Mouse (Mus musculus) neural tube, embryonic 13.5 days (tissue): ENCODE measurements around the gene Pde7b. TPM values are rescaled to one million over a fixed set of nuclear protein-coding genes. Genes with fewer than 3 reads are reported as not detected.
A peak's percentile ranks its signal among the peaks of the same experiment; 100 is the strongest.

Experiments used
- ATAC-seq: fragments of 200-750 bp; cut with Nextera tagmentation; 2 replicates; pipeline ENCODE4 v1.8.0; 2017; ENCODE audit warnings: low read depth, mild to moderate bottlenecking, moderate TSS enrichment, moderate library complexity
- H3K27ac ChIP-seq: fragments of 300-500 bp; sonication (generic); replicated peaks from 2 replicates; pipeline ENCODE4 v1.5.1; 2015; ENCODE audit warnings: moderate library complexity, mild to moderate bottlenecking, inconsistent platforms
- H3K27me3 ChIP-seq: fragments of 300-500 bp; sonication (generic); 2 replicates; pipeline ENCODE4 v1.6.1; 2015; ENCODE audit warnings: mild to moderate bottlenecking, inconsistent platforms
- H3K36me3 ChIP-seq: fragments of 300-500 bp; sonication (generic); 2 replicates; pipeline ENCODE4 v1.6.1; 2015; ENCODE audit warnings: mild to moderate bottlenecking, inconsistent platforms
- H3K4me1 ChIP-seq: fragments of 300-500 bp; sonication (generic); replicated peaks from 2 replicates; pipeline ENCODE4 v1.6.1; 2015; ENCODE audit warnings: inconsistent platforms
- H3K4me2 ChIP-seq: fragments of 300-500 bp; sonication (generic); 2 replicates; pipeline ENCODE4 v1.6.1; 2015; ENCODE audit warnings: inconsistent platforms, mild to moderate bottlenecking, moderate library complexity
- H3K4me3 ChIP-seq: fragments of 300-500 bp; sonication (generic); 2 replicates; pipeline ENCODE4 v1.5.1; 2015; ENCODE audit warnings: mild to moderate bottlenecking, inconsistent platforms
- H3K9ac ChIP-seq: fragments of 300-500 bp; sonication (generic); 2 replicates; pipeline ENCODE4 v1.6.1; 2015; ENCODE audit warnings: moderate library complexity, mild to moderate bottlenecking, inconsistent platforms
- H3K9me3 ChIP-seq: fragments of 300-500 bp; sonication (generic); 2 replicates; pipeline ENCODE4 v1.6.1; 2016; ENCODE audit warnings: inconsistent platforms
- WGBS: fragments of 180-500 bp; shearing (Covaris S2); methylation state at CpG from one replicate; pipeline ENCODE4 v1.1.7; 2015; 5-methylcytosine and 5-hydroxymethylcytosine counted together
- polyA plus RNA-seq: library from polyadenylated mRNA; unstranded; fragments of >200 nt; fragmentation: Nextera tagmentation; extraction: Ambion mirVana; gene quantifications from 2 replicates; pipeline ENCODE4 v1.2.1, GENCODE M21; 2015

The Pde7b gene
- 2.0 and 3.5 TPM in 2 replicates for polyA plus RNA-seq

GRCm38 (mm10) chr10:20724906-20725305 is at the start of gene Pde7b:
Pde7b (minus strand) TSS chr10:20725078.
- H3K4me2 ChIP-seq: peak within 1 kb of the TSS; percentile 57
- H3K9me3 ChIP-seq: no peaks in the 10 kb centered on the region
- H3K4me1 ChIP-seq: peaks cover 29% of the 10 kb centered on the region
- H3K27ac ChIP-seq: no peak within 1 kb of the TSS
- no peaks in the 10 kb centered on the region for H3K36me3 ChIP-seq
- peak; percentile 92 for ATAC-seq
- H3K9ac ChIP-seq: peak within 1 kb of the TSS; percentile 54
- peak within 1 kb of the TSS; percentile 34 for H3K4me3 ChIP-seq
- WGBS: 15% methylated on average over 17 of the region's 17 CpGs
- H3K27me3 ChIP-seq: peaks cover 3% of the 10 kb centered on the region; the same call in 1 of the 2 replicates

- no peaks in the 10 kb centered on the region for H3K9me3 ChIP-seq
- no peak overlapping the region for H3K27ac ChIP-seq
- H3K4me1 ChIP-seq: peaks cover 12% of the 10 kb centered on the region; the same call in 1 of the 2 replicates
- H3K27me3 ChIP-seq: no peaks in the 10 kb centered on the region
- H3K4me2 ChIP-seq: no peak overlapping the region
- WGBS: 80% methylated on average over 4 of the region's 4 CpGs
- no peak overlapping the region for H3K4me3 ChIP-seq
- no peaks in the 10 kb centered on the region for H3K36me3 ChIP-seq
- H3K9ac ChIP-seq: no peak overlapping the region
- no peak for ATAC-seq
Observed at GRCm38 (mm10) chr10:20772056-20772455, 47.2 kb upstream of the Pde7b start.

DNA sequence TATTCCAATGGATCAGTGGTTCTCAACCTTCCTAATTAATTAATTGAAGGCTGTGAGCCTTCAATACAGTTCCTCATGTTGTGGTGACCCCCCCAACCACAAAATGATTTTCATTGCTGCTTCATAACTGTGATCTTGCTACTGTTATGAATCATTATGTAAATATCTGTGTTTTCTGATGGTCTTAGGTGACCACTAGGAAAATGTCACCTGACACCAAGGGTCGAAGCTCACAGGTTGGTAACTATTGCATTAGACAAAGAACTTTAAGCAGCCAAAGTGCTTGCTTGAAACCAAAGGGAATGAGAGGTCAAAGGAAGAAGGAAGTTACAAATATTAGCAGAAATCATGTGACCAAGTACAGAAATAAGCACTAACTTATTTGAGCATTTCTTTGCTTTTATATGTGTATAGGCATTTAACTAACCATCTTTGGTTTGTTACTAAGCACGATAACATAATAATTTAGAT is 45.6 kb upstream of the Pde7b start:
- Histone ChIP-seq H3K27me3 (no peaks in the 10 kb centered on the region), H3K27ac (no peak overlapping the region), H3K36me3 (no peaks in the 10 kb centered on the region), H3K4me2 (no peak overlapping the region), H3K9me3 (no peaks in the 10 kb centered on the region), H3K9ac (no peak overlapping the region), H3K4me1 (peaks cover 12% of the 10 kb centered on the region; the same call in 1 of the 2 replicates), H3K4me3 (no peak overlapping the region)
- 92% methylated on average over 2 of the region's 2 CpGs for WGBS
- ATAC-seq: no peak

DNA sequence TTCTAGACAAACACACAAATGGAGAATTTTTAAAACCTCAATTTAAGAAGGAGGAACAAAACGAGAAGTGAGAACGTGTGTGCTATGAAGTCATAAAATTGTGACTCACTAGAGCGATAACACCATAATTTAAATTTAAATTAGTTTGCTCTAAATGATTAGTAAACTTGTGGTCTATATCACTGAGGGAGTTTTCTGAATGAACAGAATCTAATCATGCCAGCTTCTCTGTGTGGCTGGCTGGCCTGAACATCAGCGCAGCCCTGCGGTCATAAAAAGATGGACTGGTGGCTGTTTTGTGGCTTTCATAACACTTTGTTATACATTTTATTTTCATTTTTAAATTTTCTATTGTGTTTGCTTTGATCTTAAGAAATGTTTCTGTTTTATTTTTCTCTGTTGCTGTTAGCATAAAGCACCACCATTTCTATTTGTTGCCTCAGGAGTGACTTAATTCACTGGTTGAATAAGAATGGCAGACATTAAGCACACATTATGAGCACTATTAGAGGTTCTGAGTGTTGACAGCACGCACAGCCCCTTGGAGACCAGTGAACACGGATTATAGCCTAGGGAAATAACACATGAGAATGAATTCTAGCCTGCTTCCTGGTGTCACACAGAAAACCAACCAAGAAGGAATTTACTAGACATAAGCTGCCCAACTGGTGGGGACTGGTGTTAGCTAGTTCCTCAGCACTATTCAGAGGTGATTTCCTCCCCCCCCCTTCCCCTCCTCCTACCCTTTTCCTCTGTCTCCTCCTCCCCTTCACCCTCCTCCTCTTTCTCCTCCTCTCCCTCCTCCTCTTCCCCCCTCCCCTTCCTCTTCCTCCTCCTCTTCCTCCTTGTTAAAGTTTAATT is 44.9 kb upstream of the Pde7b start:
- no peaks in the 10 kb centered on the region for H3K27me3 ChIP-seq
- H3K4me1 ChIP-seq: peaks cover 12% of the 10 kb centered on the region; the same call in 1 of the 2 replicates
- no peaks in the 10 kb centered on the region for H3K36me3 ChIP-seq
- no peak overlapping the region for H3K27ac ChIP-seq
- peak; percentile 84 for ATAC-seq
- no peak overlapping the region for H3K4me2 ChIP-seq
- no peaks in the 10 kb centered on the region for H3K9me3 ChIP-seq
- 49% methylated on average over 7 of the region's 7 CpGs for WGBS
- no peak overlapping the region for H3K4me3 ChIP-seq
- no peak overlapping the region for H3K9ac ChIP-seq

- WGBS: 76% methylated on average over 3 of the region's 3 CpGs
Observed at GRCm38 (mm10) chr10:20764352-20764751, 39.5 kb upstream of the Pde7b start.

GRCm38 (mm10) chr10:20758939-20759338 is 34.1 kb upstream of the Pde7b start:
- Histone ChIP-seq H3K27me3 (no peaks in the 10 kb centered on the region), H3K9me3 (no peaks in the 10 kb centered on the region), H3K9ac (no peak overlapping the region), H3K4me1 (no peaks in the 10 kb centered on the region), H3K36me3 (no peaks in the 10 kb centered on the region), H3K27ac (no peak overlapping the region), H3K4me3 (no peak overlapping the region), H3K4me2 (no peak overlapping the region)
- no peak for ATAC-seq
- WGBS: 78% methylated on average over 1 of the region's 1 CpGs

More at GRCm38 (mm10) chr10:20764352-20764751, 39.5 kb upstream of the Pde7b start:
- Histone ChIP-seq H3K4me1 (peaks cover 8% of the 10 kb centered on the region; the same call in 1 of the 2 replicates), H3K27me3 (no peaks in the 10 kb centered on the region), H3K27ac (no peak overlapping the region), H3K9ac (no peak overlapping the region), H3K9me3 (no peaks in the 10 kb centered on the region), H3K4me2 (no peak overlapping the region), H3K4me3 (no peak overlapping the region), H3K36me3 (no peaks in the 10 kb centered on the region)
- no peak for ATAC-seq

GRCm38 (mm10) chr10:20758259-20758658 is 33.4 kb upstream of the Pde7b start:
- no peak for ATAC-seq
- no peak overlapping the region for H3K9ac ChIP-seq

DNA sequence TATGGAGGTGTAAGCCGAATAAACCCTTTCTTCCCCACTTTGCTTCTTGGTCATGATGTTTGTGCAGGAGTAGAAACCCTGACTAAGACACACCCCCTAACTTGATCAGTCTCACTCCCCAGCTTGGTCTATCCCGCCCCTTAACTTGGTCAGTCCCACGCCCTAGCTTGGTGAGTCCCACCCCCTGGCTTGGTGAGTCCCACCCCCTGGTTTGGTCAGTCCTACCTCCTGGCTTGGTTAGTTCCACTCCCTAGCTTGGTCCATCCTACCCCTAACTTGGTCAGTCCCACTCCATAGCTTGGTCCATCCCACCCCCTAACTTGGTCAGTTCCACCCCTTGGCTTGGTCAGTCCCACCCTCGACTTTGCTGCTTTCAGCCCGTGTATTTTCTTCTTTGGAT is 31.3 kb upstream of the Pde7b start:
- Histone ChIP-seq H3K27ac (no peak overlapping the region), H3K4me2 (no peak overlapping the region), H3K9me3 (no peaks in the 10 kb centered on the region), H3K9ac (no peak overlapping the region), H3K4me3 (no peak overlapping the region), H3K4me1 (no peaks in the 10 kb centered on the region), H3K36me3 (no peaks in the 10 kb centered on the region), H3K27me3 (no peaks in the 10 kb centered on the region)
- ATAC-seq: no peak
- WGBS: 89% methylated on average over 5 of the region's 5 CpGs

More at GRCm38 (mm10) chr10:20758259-20758658, 33.4 kb upstream of the Pde7b start:
- H3K4me1 ChIP-seq: no peaks in the 10 kb centered on the region
- H3K9me3 ChIP-seq: no peaks in the 10 kb centered on the region
- no peak overlapping the region for H3K4me2 ChIP-seq
- no peaks in the 10 kb centered on the region for H3K36me3 ChIP-seq
- 86% methylated on average over 6 of the region's 6 CpGs for WGBS
- H3K27me3 ChIP-seq: no peaks in the 10 kb centered on the region
- H3K27ac ChIP-seq: no peak overlapping the region
- H3K4me3 ChIP-seq: no peak overlapping the region

DNA sequence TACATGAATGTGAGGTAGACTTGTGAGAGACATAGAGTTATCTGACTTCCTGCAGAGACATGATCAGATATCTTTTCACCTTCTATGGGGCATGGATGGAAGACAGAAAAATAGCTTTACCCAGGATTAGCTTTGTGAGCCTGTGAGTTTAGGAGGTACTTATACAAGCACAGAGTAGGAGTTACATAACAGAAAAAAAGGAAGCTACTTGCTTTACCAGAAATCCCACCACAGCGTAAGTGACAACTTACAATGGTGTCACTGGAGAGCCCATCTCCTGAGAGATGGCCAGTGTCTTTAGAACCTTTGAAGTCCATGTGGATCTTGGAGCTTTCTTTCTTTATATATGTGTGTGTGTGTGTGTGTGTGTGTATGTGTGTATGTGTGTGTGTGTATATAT is 28.0 kb upstream of the Pde7b start:
- no peaks in the 10 kb centered on the region for H3K36me3 ChIP-seq
- no peak overlapping the region for H3K9ac ChIP-seq
- no peaks in the 10 kb centered on the region for H3K4me1 ChIP-seq
- no peak for ATAC-seq
- whole genome bisulfite sequencing: 97% methylated on average over 1 of the region's 1 CpGs
- H3K4me3 ChIP-seq: no peak overlapping the region
- H3K9me3 ChIP-seq: no peaks in the 10 kb centered on the region
- no peaks in the 10 kb centered on the region for H3K27me3 ChIP-seq
- no peak overlapping the region for H3K4me2 ChIP-seq
- H3K27ac ChIP-seq: no peak overlapping the region

- H3K9ac ChIP-seq: no peak overlapping the region
- H3K9me3 ChIP-seq: no peaks in the 10 kb centered on the region
- no peak for ATAC-seq
- H3K27ac ChIP-seq: no peak overlapping the region
- 88% methylated on average over 5 of the region's 5 CpGs for WGBS
- no peak overlapping the region for H3K4me3 ChIP-seq
- no peaks in the 10 kb centered on the region for H3K4me1 ChIP-seq
- H3K36me3 ChIP-seq: no peaks in the 10 kb centered on the region
- H3K4me2 ChIP-seq: no peak overlapping the region
- no peaks in the 10 kb centered on the region for H3K27me3 ChIP-seq
Observed at GRCm38 (mm10) chr10:20750642-20751251, 25.9 kb upstream of the Pde7b start.

DNA sequence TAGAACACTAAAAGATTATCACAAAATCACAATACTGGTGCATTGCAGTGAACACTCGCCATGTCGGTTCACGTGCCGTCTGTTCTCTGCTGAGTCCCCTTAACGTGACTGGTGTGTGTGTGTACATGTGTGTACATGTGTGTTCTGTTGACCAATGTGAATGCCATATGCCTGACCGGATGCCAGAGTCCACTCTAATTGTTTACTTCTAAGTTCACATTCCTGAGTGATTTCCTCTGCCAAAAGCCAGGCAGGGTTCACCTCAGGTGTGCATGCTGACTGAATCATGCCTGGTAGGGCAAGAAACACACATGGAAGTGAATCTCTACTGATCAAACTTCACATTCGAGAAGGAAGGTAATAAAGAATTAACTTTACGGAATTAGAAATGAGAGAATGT is 24.1 kb upstream of the Pde7b start:
- Histone ChIP-seq H3K36me3 (no peaks in the 10 kb centered on the region), H3K4me1 (no peaks in the 10 kb centered on the region), H3K9ac (no peak overlapping the region), H3K27ac (no peak overlapping the region), H3K4me2 (no peak overlapping the region), H3K4me3 (no peak overlapping the region), H3K27me3 (no peaks in the 10 kb centered on the region), H3K9me3 (no peaks in the 10 kb centered on the region)
- no peak for ATAC-seq
- WGBS: 91% methylated on average over 8 of the region's 8 CpGs

- no peak for ATAC-seq
- 93% methylated on average over 4 of the region's 4 CpGs for WGBS
- Histone ChIP-seq H3K9me3 (no peaks in the 10 kb centered on the region), H3K27me3 (no peaks in the 10 kb centered on the region), H3K27ac (no peak overlapping the region), H3K4me3 (no peak overlapping the region), H3K9ac (no peak overlapping the region), H3K4me2 (no peak overlapping the region), H3K36me3 (no peaks in the 10 kb centered on the region), H3K4me1 (no peaks in the 10 kb centered on the region)
Observed at GRCm38 (mm10) chr10:20747229-20747628, 22.4 kb upstream of the Pde7b start.
